Mouse (Mus musculus) G1E (cell line): Measurements from ENCODE around the gene Ncbp1.

ENCODE experiments used
- CTCF ChIP-seq: IDR thresholded peaks from 2 replicates; pipeline ENCODE4 v1.5.1; 2012; ENCODE audit warnings: low read depth, low read length, inconsistent platforms, mixed read lengths
- GATA1 ChIP-seq: IDR thresholded peaks from 2 replicates; pipeline ENCODE4 v1.6.1; 2012; ENCODE audit warnings: borderline replicate concordance, low read length, inconsistent platforms, mixed read lengths
- POLR2AphosphoS5 ChIP-seq: IDR thresholded peaks from 2 replicates; pipeline ENCODE4 v1.6.1; 2012; ENCODE audit warnings: low read depth, low read length, inconsistent platforms; ENCODE audit not compliant: insufficient replicate concordance
- TAL1 ChIP-seq: conservative IDR thresholded peaks from 2 replicates; pipeline ENCODE4 v1.6.1; 2012; ENCODE audit warnings: low read depth, low read length, inconsistent platforms, mixed read lengths

DNA sequence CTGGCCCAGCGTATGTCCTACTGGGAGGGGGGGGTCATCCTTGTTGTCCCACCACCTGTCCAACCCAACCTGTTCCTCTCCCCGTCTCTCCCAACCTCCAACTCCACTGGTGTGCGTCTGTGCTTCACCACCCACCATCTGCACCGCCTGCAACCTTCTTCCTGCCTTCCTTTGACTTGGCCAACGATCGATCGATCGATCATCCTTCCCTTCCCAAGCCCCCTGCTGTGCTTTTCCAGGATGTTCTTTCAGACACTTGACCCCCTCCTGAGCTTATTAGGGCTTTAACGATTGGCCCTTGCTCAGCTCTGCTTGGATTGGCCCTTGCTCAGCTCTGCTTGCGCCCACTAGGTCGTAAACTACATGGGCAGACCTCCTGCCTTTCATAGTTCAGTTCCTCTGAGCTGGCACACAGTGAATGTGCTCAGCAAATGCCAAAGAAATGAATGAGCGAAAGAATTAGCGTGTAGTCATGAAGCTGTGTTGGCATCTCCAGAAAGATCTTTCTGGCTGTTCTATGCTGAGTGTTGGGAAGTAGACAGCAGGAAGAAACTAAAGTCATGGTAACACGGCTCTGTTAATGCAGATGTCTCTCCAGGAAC lies 48.8 kb upstream of the Ncbp1 start:
- no peak for TF ChIP-seq CTCF
- no peak for TF ChIP-seq GATA1
- TF ChIP-seq TAL1 = no peak
- no peak for TF ChIP-seq POLR2AphosphoS5
